Mouse (Mus musculus) embryonic stem cell, embryonic (primary cell): Measurements from ENCODE around the gene Hoxa10.

ENCODE experiments used
- CTCF ChIA-PET, 4 experiments: fragments of 300-600 bp in 2 of 4; fragments of 350-600 bp in 2 of 4; sonication (Branson Sonifier 250); formaldehyde crosslinking; loops; one replicate each; lab custom pipeline; 2022; ENCODE audit warnings: inconsistent platforms in 2 of 4; lab: Charles Lee
- POLR2A ChIA-PET, 4 experiments: fragments of 300-600 bp in 2 of 4; fragments of 350-600 bp in 2 of 4; sonication (Branson Sonifier 250); formaldehyde crosslinking; loops; one replicate each; lab custom pipeline; 2022; ENCODE audit warnings: antibody characterized with exemption in 4 of 4, inconsistent platforms in 1 of 4; lab: Charles Lee

The Hoxa10 gene

GRCm38 (mm10) chr6:52220865-52221310, 19.8 kb downstream of the Hoxa10 start:
- POLR2A ChIA-PET, result interaction anchor here in 2 of 4 experiments (0.6 to 5.0 kb wide), 6 partner anchors 8 to 837 kb away, joined by 3 to 29 read pairs (median 5); partner anchors contain the start of gene Hoxa5 (in 1 of the 2)

DNA sequence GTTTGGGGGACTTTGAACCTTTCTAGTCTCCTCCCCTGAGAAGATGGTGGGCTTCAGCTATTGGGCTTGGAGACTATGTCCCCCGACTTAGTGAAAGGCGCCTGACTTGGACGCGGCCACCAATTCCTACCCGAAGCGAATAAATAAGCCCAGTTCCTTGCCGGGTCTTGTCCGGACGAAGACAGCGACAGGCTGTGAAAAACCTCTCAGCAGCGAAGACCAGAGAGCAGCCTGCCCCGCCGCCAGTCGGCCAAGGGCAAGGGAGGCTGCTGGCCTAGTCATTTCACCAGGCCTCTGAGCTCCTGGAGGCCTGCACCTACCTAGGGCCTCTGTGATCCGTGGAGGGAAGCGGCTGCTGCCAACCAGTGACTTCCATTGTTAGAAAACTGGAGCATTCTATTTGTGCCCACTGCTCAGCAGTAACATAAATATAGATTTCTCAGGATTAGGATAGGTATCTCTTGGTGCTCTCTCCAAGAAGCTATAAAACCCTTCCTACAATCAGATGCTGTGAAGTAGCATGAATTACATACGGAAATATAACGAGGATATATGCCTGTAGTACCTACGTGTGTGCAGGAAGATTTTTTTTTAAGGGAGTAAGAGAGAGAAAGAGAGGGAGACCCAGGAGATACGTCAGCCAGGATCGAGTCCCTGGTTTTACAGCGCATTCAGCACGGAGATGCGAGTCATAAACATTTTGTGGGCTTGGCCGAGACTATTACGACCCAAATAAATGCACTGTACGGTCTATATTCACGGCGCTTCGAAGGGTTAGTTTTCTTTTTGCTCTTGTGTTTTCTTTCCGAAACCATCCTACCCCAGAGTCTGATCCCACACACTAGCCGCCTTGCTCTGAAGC, 20.4 kb downstream of the Hoxa10 start:
- POLR2A ChIA-PET, result interaction anchor here in 2 of 4 experiments (1.2 to 5.0 kb wide), 5 partner anchors 9 to 751 kb away, joined by 3 to 29 read pairs (median 5); partner anchors contain the start of genes Hnrnpa2b1 (in 1 of the 2) and Hoxa5 (in 1 of the 2)

More at GRCm38 (mm10) chr6:52220865-52221310, 19.8 kb downstream of the Hoxa10 start:
- CTCF ChIA-PET, result interaction anchor here (0.6 to 3.8 kb wide), 34 partner anchors 7 to 1283 kb away, joined by 3 to 40 read pairs (median 4); partner anchors contain the start of genes Gm28308 (in 1 of the 4), Hoxa1 (in 1 of the 4), Hoxa10 (in 1 of the 4) and Hoxa3 (in 1 of the 4)

DNA sequence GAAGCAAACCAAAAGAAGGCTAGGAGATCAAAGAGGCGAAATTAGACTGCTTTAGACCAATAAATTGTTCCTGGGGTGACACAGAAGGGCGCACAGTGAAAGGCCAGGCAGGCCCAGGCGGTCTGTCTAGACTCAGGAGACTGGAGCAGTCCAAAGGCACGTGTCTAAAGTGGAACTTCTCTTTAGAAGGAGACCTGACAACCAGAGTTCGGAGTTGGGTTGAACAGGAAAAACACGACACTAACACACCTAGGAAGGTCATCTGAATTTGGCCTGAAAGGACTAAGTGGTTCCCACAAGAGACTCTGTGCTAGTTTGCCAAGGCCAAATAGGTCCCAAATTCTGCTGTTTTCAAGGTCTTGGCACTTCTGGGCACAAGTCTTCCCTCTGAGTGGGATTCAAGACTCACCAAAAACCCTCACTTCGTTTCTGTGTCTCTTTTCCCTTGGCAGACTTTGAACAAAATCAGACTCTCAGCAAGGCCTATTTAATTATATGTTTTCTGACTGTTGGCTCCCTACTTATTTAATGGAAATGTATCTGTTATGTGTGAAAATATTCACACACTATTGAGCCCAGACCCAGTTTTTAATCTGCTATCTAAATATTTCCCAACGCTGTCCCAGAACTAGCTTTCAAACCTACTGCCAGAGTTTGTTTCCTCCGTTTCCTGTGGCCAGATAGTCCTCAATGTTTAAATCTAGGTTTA, 21.3 kb downstream of the Hoxa10 start:
- POLR2A ChIA-PET, result interaction anchor here in 2 of 4 experiments (1.2 to 5.0 kb wide), 6 partner anchors 8 to 750 kb away, joined by 3 to 29 read pairs (median 4); partner anchors contain the start of genes Hnrnpa2b1 (in 1 of the 2) and Hoxa5 (in 1 of the 2)
- CTCF ChIA-PET, result interaction anchor here in 2 of 4 experiments (1.8 to 3.8 kb wide), 2 partner anchors 9 to 22 kb away, joined by 5 to 40 read pairs; partner anchors contain the start of gene Hoxa10 (in 1 of the 2)

More for the DNA sequence above, 20.4 kb downstream of the Hoxa10 start:
- CTCF ChIA-PET, result interaction anchor here (0.6 to 3.8 kb wide), 8 partner anchors 9 to 949 kb away, joined by 3 to 40 read pairs (median 4); partner anchors contain the start of gene Hoxa10 (in 2 of the 4)

GRCm38 (mm10) chr6:52218643-52219215, 21.9 kb downstream of the Hoxa10 start:
- POLR2A ChIA-PET, result interaction anchor here in 2 of 4 experiments (0.6 to 5.0 kb wide), 8 partner anchors 15 to 60 kb away, joined by 3 to 29 read pairs (median 4); partner anchors contain the start of gene Hoxa5 (in 1 of the 2)
- CTCF ChIA-PET, result interaction anchor here in 2 of 4 experiments (0.5 to 1.8 kb wide), 2 partner anchors 22 to 1084 kb away, joined by 5 to 6 read pairs; partner anchors contain the start of gene Hoxa10 (in 1 of the 2)

GRCm38 (mm10) chr6:52217895-52218642, 22.6 kb downstream of the Hoxa10 start:
- POLR2A ChIA-PET, result interaction anchor here in 3 of 4 experiments (0.6 to 5.0 kb wide), 11 partner anchors 14 to 348 kb away, joined by 3 to 29 read pairs (median 3); partner anchors contain the start of gene Hoxa5 (in 1 of the 3)
- CTCF ChIA-PET, result interaction anchor here in 3 of 4 experiments (0.5 to 1.8 kb wide), 5 partner anchors 11 to 1083 kb away, joined by 3 to 6 read pairs (median 4); partner anchors contain the start of genes Hoxa10 (in 1 of the 3) and Hoxa5 (in 1 of the 3)

DNA sequence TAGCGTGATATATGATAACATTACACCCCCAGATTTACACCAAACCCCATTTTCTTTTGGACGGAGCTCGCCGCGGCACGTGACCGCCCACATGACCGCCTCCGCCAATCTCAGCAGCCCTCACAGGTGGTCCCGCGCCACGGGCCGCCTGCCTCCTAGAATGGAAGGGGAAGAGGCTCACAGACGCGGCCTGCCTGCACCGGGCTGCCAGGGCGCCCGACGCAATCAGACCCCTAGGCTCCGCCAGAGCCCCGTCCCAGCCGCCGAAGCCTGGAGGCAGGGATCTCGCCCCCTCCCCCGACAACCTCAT, 23.2 kb downstream of the Hoxa10 start:
- ChIA-PET CTCF (interaction anchor here in 1 of 4 experiments (1.5 kb wide), 2 partner anchors 11 to 13 kb away, joined by 4 read pairs; partner anchors contain the start of gene Hoxa5), POLR2A (interaction anchor here in 2 of 4 experiments (0.6 to 5.0 kb wide), 7 partner anchors 13 to 748 kb away, joined by 3 to 29 read pairs (median 3); partner anchors contain the start of gene Hoxa5 (in 1 of the 2))

- ChIA-PET CTCF (interaction anchor here in 1 of 4 experiments (1.5 kb wide), 2 partner anchors 10 to 12 kb away, joined by 4 read pairs; partner anchors contain the start of gene Hoxa5), POLR2A (interaction anchor here in 2 of 4 experiments (0.6 to 5.0 kb wide), 6 partner anchors 13 to 748 kb away, joined by 3 to 29 read pairs (median 3); partner anchors contain the start of gene Hoxa5 (in 1 of the 2))
These were observed 23.8 kb downstream of the Hoxa10 start for GRCm38 (mm10) chr6:52216691-52217458.

DNA sequence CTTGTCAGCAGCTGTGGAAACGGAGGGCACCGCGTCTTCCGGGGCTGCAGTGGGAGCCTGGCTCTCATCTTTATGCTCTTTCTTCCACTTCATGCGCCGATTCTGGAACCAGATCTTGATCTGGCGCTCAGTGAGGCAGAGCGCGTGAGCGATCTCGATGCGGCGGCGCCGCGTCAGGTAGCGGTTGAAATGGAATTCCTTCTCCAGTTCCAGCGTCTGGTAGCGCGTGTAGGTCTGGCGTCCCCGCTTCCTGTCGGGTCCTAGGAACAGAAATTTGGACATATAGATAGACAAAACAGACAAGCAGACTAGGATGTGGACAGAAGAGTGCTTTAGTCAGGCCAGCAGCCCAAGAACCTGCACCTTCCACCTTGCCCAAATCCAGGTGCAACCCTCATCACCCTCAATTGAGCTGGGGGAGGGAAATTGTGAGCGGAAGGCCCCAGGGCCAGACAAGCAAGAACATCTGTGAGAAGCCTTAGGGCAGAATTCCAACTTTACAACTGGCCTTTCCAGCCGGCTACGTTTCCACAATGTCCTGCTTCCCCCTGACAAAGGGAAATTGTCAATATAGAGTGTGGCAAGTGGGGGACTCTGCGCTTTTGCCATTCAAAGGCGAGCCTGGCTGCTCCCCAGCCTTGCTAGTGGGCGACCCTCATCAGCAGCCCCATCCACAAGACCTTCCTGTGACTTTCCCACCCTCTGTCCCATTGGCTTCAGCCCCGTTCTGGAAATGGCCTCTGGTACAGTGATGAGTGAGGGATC, 24.7 kb downstream of the Hoxa10 start:
- CTCF ChIA-PET, result interaction anchor here in 1 of 4 experiments (1.5 kb wide), 1 partner anchor 11 kb away, joined by 4 read pairs; the partner anchor contains the start of gene Hoxa5
- POLR2A ChIA-PET, result interaction anchor here in 1 of 4 experiments (5.0 kb wide), 1 partner anchor 12 kb away, joined by 29 read pairs; the partner anchor contains the start of gene Hoxa5

DNA sequence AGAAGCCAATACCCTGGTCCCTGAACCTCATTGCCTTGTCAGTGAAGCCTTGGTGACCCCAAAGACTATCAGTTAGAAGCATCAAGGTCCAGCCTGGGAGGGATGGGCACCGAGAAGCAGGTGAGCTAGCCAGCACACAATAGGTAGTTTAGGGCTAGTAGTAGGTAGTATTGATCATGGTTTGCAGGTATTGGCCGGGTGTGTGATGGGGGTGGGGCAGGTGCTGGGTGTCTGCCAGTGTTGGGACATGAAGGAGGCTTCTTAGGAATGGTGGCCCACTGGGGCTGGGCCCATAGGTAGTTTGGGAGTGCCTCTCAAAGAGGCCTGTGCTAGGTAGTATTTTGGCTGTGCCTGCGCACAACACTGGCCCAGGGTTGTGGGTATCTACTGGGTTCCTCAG, 25.6 kb downstream of the Hoxa10 start:
- CTCF ChIA-PET, result interaction anchor here in 1 of 4 experiments (1.3 kb wide), 1 partner anchor 30 kb away, joined by 4 read pairs; the partner anchor contains the start of gene Hoxa11
- POLR2A ChIA-PET, result interaction anchor here in 1 of 4 experiments (1.2 to 1.4 kb wide), 3 partner anchors 11 to 37 kb away, joined by 3 to 4 read pairs (median 3); partner anchors contain the start of gene Hoxa11

DNA sequence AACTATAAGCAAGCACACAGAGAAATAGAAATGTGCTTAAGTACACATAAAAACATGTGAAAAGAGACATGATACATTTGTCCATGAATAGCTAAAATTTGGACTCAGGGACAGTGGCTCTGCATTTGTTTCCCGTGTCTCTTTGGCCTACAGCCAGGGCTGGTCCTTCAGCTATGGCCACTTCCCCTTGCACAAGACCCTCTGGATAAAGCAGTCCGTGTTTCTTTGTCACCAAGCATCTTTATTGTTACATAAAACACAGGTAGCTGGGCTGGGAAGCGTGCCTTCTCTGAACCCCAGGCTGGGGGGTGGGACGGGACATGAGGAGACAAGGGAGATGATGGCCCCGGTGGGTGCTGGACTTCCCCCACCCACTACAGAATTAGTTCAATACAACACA, 26.4 kb downstream of the Hoxa10 start:
- ChIA-PET CTCF (interaction anchor here in 1 of 4 experiments (1.3 kb wide), 1 partner anchor 31 kb away, joined by 4 read pairs; the partner anchor contains the start of gene Hoxa11), POLR2A (interaction anchor here in 1 of 4 experiments (0.9 to 2.1 kb wide), 6 partner anchors 10 to 559 kb away, joined by 3 to 7 read pairs (median 4); partner anchors contain the start of genes Hoxa11 and Hoxa5)

GRCm38 (mm10) chr6:52213119-52213986, 27.3 kb downstream of the Hoxa10 start, which contains the start of the genes Hoxa3 and Gm28308:
Gene Hoxa3 (minus strand): TSS chr6:52213336.
Gene Gm28308 (minus strand): TSS chr6:52213339.
- ChIA-PET CTCF (interaction anchor here (0.8 to 1.9 kb wide), 4 partner anchors 8 to 27 kb away, joined by 3 to 10 read pairs (median 4); partner anchors contain the start of genes Hoxa7 (in 3 of the 4) and Hoxa10 (in 1 of the 4)), POLR2A (interaction anchor here in 3 of 4 experiments (0.5 to 2.1 kb wide), 10 partner anchors 9 to 558 kb away, joined by 3 to 7 read pairs (median 4); partner anchors contain the start of genes 5730596B20Rik (in 1 of the 3) and Hoxa5 (in 1 of the 3))

DNA sequence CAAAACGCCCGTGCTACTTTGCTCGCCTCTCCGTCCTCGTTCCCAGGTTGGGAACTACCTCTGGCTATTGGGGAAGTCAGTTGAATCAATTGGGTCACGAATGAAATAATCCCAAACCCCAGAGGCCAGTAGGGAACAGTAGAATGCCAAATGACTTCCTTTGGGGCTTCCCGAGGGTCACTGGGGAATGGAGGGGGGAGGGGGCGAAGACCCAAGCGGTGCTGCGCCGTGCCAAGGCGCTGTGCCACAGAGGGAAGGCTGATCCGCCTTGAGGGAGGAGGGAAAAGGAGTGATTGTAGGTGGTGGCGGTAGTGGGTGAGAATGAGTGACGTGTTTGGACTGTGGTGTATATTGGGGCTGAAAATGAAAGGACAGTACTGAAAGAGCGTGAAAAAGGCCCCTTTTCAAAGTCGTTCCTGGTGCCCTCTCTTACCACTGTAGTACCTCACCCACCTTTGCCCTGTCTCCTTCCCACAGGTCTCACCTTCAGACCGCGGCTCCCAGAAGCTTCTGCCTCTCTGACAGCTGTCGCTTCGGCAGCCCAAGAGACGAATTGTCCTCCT, 28.0 kb downstream of the Hoxa10 start:
- ChIA-PET CTCF (interaction anchor here in 3 of 4 experiments (0.8 to 1.9 kb wide), 7 partner anchors 9 to 94 kb away, joined by 3 to 10 read pairs (median 4); partner anchors contain the start of genes Hoxa7 (in 2 of the 3) and Hoxa10 (in 1 of the 3)), POLR2A (interaction anchor here in 2 of 4 experiments (0.5 to 2.1 kb wide), 6 partner anchors 8 to 52 kb away, joined by 3 to 7 read pairs (median 4); partner anchors contain the start of genes 5730596B20Rik (in 1 of the 2) and Hoxa5 (in 1 of the 2))
